Mouse (Mus musculus) small intestine, adult 2 months (tissue): ENCODE measurements around the gene Hoxa5. TPM values are rescaled to one million over a fixed set of nuclear protein-coding genes. Genes with fewer than 3 reads are reported as not detected.

ENCODE experiments used
- H3K27ac ChIP-seq: fragments of 200-500 bp; 2 replicates; pipeline ENCODE4 v1.5.1; 2012; ENCODE audit warnings: low read depth, low read length, control low read depth, inconsistent platforms; ENCODE audit not compliant: insufficient read depth
- H3K27me3 ChIP-seq: fragments of 200-500 bp; 2 replicates; pipeline ENCODE4 v1.6.1; 2012; ENCODE audit warnings: mild to moderate bottlenecking, moderate library complexity, low read length, inconsistent platforms; ENCODE audit not compliant: control insufficient read depth, insufficient read depth
- H3K36me3 ChIP-seq: fragments of 200-500 bp; 2 replicates; pipeline ENCODE4 v1.6.1; 2012; ENCODE audit warnings: mild to moderate bottlenecking, low read length, control low read depth, inconsistent platforms; ENCODE audit not compliant: control insufficient read depth, insufficient read depth
- H3K4me1 ChIP-seq: fragments of 200-500 bp; 2 replicates; pipeline ENCODE4 v1.6.1; 2012; ENCODE audit warnings: low read length, inconsistent platforms, mixed read lengths; ENCODE audit not compliant: control insufficient read depth, insufficient read depth, insufficient read length
- H3K4me3 ChIP-seq: fragments of 200-500 bp; 2 replicates; pipeline ENCODE4 v1.5.1; 2012; ENCODE audit warnings: low read depth, mild to moderate bottlenecking, control low read depth, inconsistent platforms, low read length, moderate library complexity
- CTCF ChIP-seq: fragments of 200-500 bp; IDR thresholded peaks from 2 replicates; pipeline ENCODE4 v1.5.1; 2012; ENCODE audit warnings: low read depth, mild to moderate bottlenecking, control low read depth, inconsistent platforms, low read length, moderate library complexity, mixed read lengths; ENCODE audit not compliant: insufficient replicate concordance, insufficient read length; ENCODE audit errors: extremely low read depth
- POLR2A ChIP-seq: fragments of 200-500 bp; IDR thresholded peaks from 2 replicates; pipeline ENCODE4 v1.6.1; 2012; ENCODE audit warnings: low read depth, mild to moderate bottlenecking, control low read depth, inconsistent platforms, low read length, moderate library complexity
- WGBS: fragments of 180-500 bp; shearing (Covaris S2); methylation state at CpG from one replicate; pipeline ENCODE4 v1.1.7; 2018; 5-methylcytosine and 5-hydroxymethylcytosine counted together
- polyA plus RNA-seq: library from polyadenylated mRNA; depleted of rRNA; stranded (reverse); fragments of >200 nt; gene quantifications from 2 replicates; pipeline ENCODE4 v1.2.3, GENCODE M21; 2012

Hoxa5 gene
- polyA plus RNA-seq, 1 experiment = 4.7 TPM

- peaks cover 11% of the 10 kb centered on the region for H3K4me1 ChIP-seq
- H3K27me3 ChIP-seq = peaks cover 87% of the 10 kb centered on the region
- WGBS = 11% methylated on average over 30 of the region's 30 CpGs
- H3K36me3 ChIP-seq = no peaks in the 10 kb centered on the region
- H3K4me3 ChIP-seq = 0 out of 2 replicates have a peak overlapping the region, but pooled peaks have one; percentile 12
- no peak overlapping the region for H3K27ac ChIP-seq
- TF ChIP-seq POLR2A (no peak), CTCF (no peak)
Measured at GRCm38 (mm10) chr6:52215771-52216535, 11.6 kb upstream of the Hoxa5 start.

GRCm38 (mm10) chr6:52215070-52215469, 10.7 kb upstream of the Hoxa5 start:
- WGBS = 35% methylated on average over 3 of the region's 3 CpGs

GRCm38 (mm10) chr6:52214271-52214670, 9.9 kb upstream of the Hoxa5 start:
- Histone ChIP-seq H3K36me3 (no peaks in the 10 kb centered on the region), H3K27ac (no peak overlapping the region), H3K27me3 (peaks cover 85% of the 10 kb centered on the region), H3K4me3 (no peak overlapping the region), H3K4me1 (peaks cover 11% of the 10 kb centered on the region)
- WGBS = 39% methylated on average over 5 of the region's 5 CpGs
- no peak for TF ChIP-seq CTCF
- TF ChIP-seq POLR2A = no peak

More at GRCm38 (mm10) chr6:52215070-52215469, 10.7 kb upstream of the Hoxa5 start:
- Histone ChIP-seq H3K36me3 (no peaks in the 10 kb centered on the region), H3K27me3 (peaks cover 84% of the 10 kb centered on the region), H3K4me3 (no peak overlapping the region), H3K4me1 (peaks cover 11% of the 10 kb centered on the region), H3K27ac (no peak overlapping the region)
- no peak for TF ChIP-seq POLR2A
- TF ChIP-seq CTCF = no peak

GRCm38 (mm10) chr6:52213119-52213986, 9.0 kb upstream of the Hoxa5 start, which contains the start of the genes Hoxa3 and Gm28308:
Hoxa3 (minus strand) TSS chr6:52213336.
Gm28308 (minus strand) TSS chr6:52213339.
- TF ChIP-seq POLR2A (no peak), CTCF (no peak)
- Histone ChIP-seq H3K4me3 (peak within 1 kb of the TSS; percentile 63), H3K4me1 (peaks cover 11% of the 10 kb centered on the region), H3K27me3 (peaks cover 86% of the 10 kb centered on the region), H3K36me3 (no peaks in the 10 kb centered on the region), H3K27ac (peak within 1 kb of the TSS; percentile 64)
- WGBS = 12% methylated on average over 38 of the region's 38 CpGs

GRCm38 (mm10) chr6:52212556-52213118, 8.2 kb upstream of the Hoxa5 start:
- H3K4me1 ChIP-seq = peaks cover 11% of the 10 kb centered on the region
- TF ChIP-seq CTCF (no peak), POLR2A (no peak)
- H3K27ac ChIP-seq = peak overlapping the region; percentile 64
- WGBS = 6% methylated on average over 22 of the region's 22 CpGs
- H3K27me3 ChIP-seq = peaks cover 84% of the 10 kb centered on the region
- no peaks in the 10 kb centered on the region for H3K36me3 ChIP-seq
- H3K4me3 ChIP-seq = peak overlapping the region; percentile 63

- 0 out of 2 replicates have a peak overlapping the region, but pooled peaks have one; percentile 8 for H3K27ac ChIP-seq
- H3K4me3 ChIP-seq = peak overlapping the region; percentile 63
- TF ChIP-seq POLR2A (no peak), CTCF (no peak)
- 12% methylated on average over 13 of the region's 13 CpGs for WGBS
- H3K27me3 ChIP-seq = peaks cover 79% of the 10 kb centered on the region
- H3K36me3 ChIP-seq = no peaks in the 10 kb centered on the region
- H3K4me1 ChIP-seq = peaks cover 8% of the 10 kb centered on the region
Measured at GRCm38 (mm10) chr6:52211961-52212360, 7.6 kb upstream of the Hoxa5 start.
